Mouse (Mus musculus): ENCODE measurements around the gene Sik2. TPM values are rescaled to one million over a fixed set of nuclear protein-coding genes. Genes with fewer than 3 reads are reported as not detected.

Sik2 gene
- polyA plus RNA-seq, 1 experiment from 2014 or later: 13.4 TPM

- H3K4me1 ChIP-seq (ENCODE audit: control insufficient read depth in 2 of 2, insufficient read depth in 2 of 2, low read length in 2 of 2): peaks cover 15 to 29% of the 10 kb centered on the region in 2 experiments
- WGBS: 24% methylated on average over 4 of the region's 4 CpGs
- H3K9me3 ChIP-seq (ENCODE audit: control insufficient read depth, low read length): no peaks in the 10 kb centered on the region
- H3K4me2 ChIP-seq (ENCODE audit: low read length): no peak overlapping the region
- no peak overlapping the region for H3K4me3 ChIP-seq (ENCODE audit: control insufficient read depth in 1 of 2, insufficient read depth in 1 of 2, low read depth in 1 of 2, low read length in 2 of 2)
- 0 out of 2 replicates have a peak, but pooled peaks have one; percentile 35 for ATAC-seq (ENCODE audit: insufficient number of reproducible peaks, insufficient read depth, low FRiP score, low read depth)
- H3K27ac ChIP-seq (replicated peaks in 1 of 2; ENCODE audit: control insufficient read depth in 1 of 2, insufficient read depth in 1 of 2, low read depth in 2 of 2, low read length in 2 of 2): 0 out of 4 replicates have a peak overlapping the region, but pooled peaks of 1 of the 2 experiments have one; percentile 11
- peaks cover 25% of the 10 kb centered on the region for H3K36me3 ChIP-seq (ENCODE audit: control insufficient read depth, insufficient read depth, low read length)
- no peaks in the 10 kb centered on the region for H3K27me3 ChIP-seq (ENCODE audit: control insufficient read depth, insufficient read depth, low read length)
- H3K9ac ChIP-seq (ENCODE audit: low read length): no peak overlapping the region
Measured at GRCm38 (mm10) chr9:50887351-50887750, 121.5 kb downstream of the Sik2 start.

- H3K36me3 ChIP-seq (ENCODE audit: control insufficient read depth, insufficient read depth, low read length): peaks cover 29% of the 10 kb centered on the region
- H3K4me3 ChIP-seq (ENCODE audit: control insufficient read depth in 1 of 2, insufficient read depth in 1 of 2, low read depth in 1 of 2, low read length in 2 of 2): no peak overlapping the region
- H3K27me3 ChIP-seq (ENCODE audit: control insufficient read depth, insufficient read depth, low read length): no peaks in the 10 kb centered on the region
- peaks cover 15 to 29% of the 10 kb centered on the region in 2 experiments for H3K4me1 ChIP-seq (ENCODE audit: control insufficient read depth in 2 of 2, insufficient read depth in 2 of 2, low read length in 2 of 2)
- ATAC-seq (ENCODE audit: insufficient number of reproducible peaks, insufficient read depth, low FRiP score, low read depth): no peak
- H3K9me3 ChIP-seq (ENCODE audit: control insufficient read depth, low read length): no peaks in the 10 kb centered on the region
- 100% methylated on average over 1 of the region's 1 CpGs for WGBS
- 0 out of 4 replicates have a peak overlapping the region, but pooled peaks of 1 of the 2 experiments have one; percentile 11 for H3K27ac ChIP-seq (replicated peaks in 1 of 2; ENCODE audit: control insufficient read depth in 1 of 2, insufficient read depth in 1 of 2, low read depth in 2 of 2, low read length in 2 of 2)
- H3K9ac ChIP-seq (ENCODE audit: low read length): no peak overlapping the region
- no peak overlapping the region for H3K4me2 ChIP-seq (ENCODE audit: low read length)
Measured at GRCm38 (mm10) chr9:50886870-50887269, 122.0 kb downstream of the Sik2 start.

GRCm38 (mm10) chr9:50885600-50885987 lies 123.3 kb downstream of the Sik2 start:
- H3K4me3 ChIP-seq (ENCODE audit: control insufficient read depth in 1 of 2, insufficient read depth in 1 of 2, low read depth in 1 of 2, low read length in 2 of 2): no peak overlapping the region

GRCm38 (mm10) chr9:50884741-50885599 lies 123.9 kb downstream of the Sik2 start:
- Histone ChIP-seq H3K27ac (replicated peaks in 1 of 2; ENCODE audit: control insufficient read depth in 1 of 2, insufficient read depth in 1 of 2, low read depth in 2 of 2, low read length in 2 of 2) (peak overlapping the region in 1 of 2 experiments; percentile 53; a peak in 3 of 4 replicates), H3K9ac (ENCODE audit: low read length) (no peak overlapping the region), H3K4me1 (ENCODE audit: control insufficient read depth in 2 of 2, insufficient read depth in 2 of 2, low read length in 2 of 2) (peaks cover 15 to 29% of the 10 kb centered on the region in 2 experiments), H3K4me2 (ENCODE audit: low read length) (no peak overlapping the region), H3K27me3 (ENCODE audit: control insufficient read depth, insufficient read depth, low read length) (no peaks in the 10 kb centered on the region), H3K9me3 (ENCODE audit: control insufficient read depth, low read length) (no peaks in the 10 kb centered on the region), H3K36me3 (ENCODE audit: control insufficient read depth, insufficient read depth, low read length) (peaks cover 34% of the 10 kb centered on the region), H3K4me3 (ENCODE audit: control insufficient read depth in 1 of 2, insufficient read depth in 1 of 2, low read depth in 1 of 2, low read length in 2 of 2) (no peak overlapping the region)
- 69% methylated on average over 10 of the region's 10 CpGs for WGBS
- ATAC-seq (ENCODE audit: insufficient number of reproducible peaks, insufficient read depth, low FRiP score, low read depth): no peak

More at GRCm38 (mm10) chr9:50885600-50885987, 123.3 kb downstream of the Sik2 start:
- Histone ChIP-seq H3K27ac (replicated peaks in 1 of 2; ENCODE audit: control insufficient read depth in 1 of 2, insufficient read depth in 1 of 2, low read depth in 2 of 2, low read length in 2 of 2) (0 out of 4 replicates have a peak overlapping the region, but pooled peaks of 1 of the 2 experiments have one; percentile 4), H3K4me2 (ENCODE audit: low read length) (no peak overlapping the region), H3K27me3 (ENCODE audit: control insufficient read depth, insufficient read depth, low read length) (no peaks in the 10 kb centered on the region), H3K9me3 (ENCODE audit: control insufficient read depth, low read length) (no peaks in the 10 kb centered on the region), H3K4me1 (ENCODE audit: control insufficient read depth in 2 of 2, insufficient read depth in 2 of 2, low read length in 2 of 2) (peaks cover 15 to 29% of the 10 kb centered on the region in 2 experiments), H3K9ac (ENCODE audit: low read length) (no peak overlapping the region), H3K36me3 (ENCODE audit: control insufficient read depth, insufficient read depth, low read length) (peaks cover 29% of the 10 kb centered on the region)
- no peak for ATAC-seq (ENCODE audit: insufficient number of reproducible peaks, insufficient read depth, low FRiP score, low read depth)
- 59% methylated on average over 1 of the region's 1 CpGs for WGBS

- Histone ChIP-seq H3K4me1 (ENCODE audit: control insufficient read depth in 2 of 2, insufficient read depth in 2 of 2, low read length in 2 of 2) (peaks cover 15 to 29% of the 10 kb centered on the region in 2 experiments), H3K36me3 (ENCODE audit: control insufficient read depth, insufficient read depth, low read length) (peaks cover 41% of the 10 kb centered on the region), H3K4me2 (ENCODE audit: low read length) (no peak overlapping the region), H3K27ac (replicated peaks in 1 of 2; ENCODE audit: control insufficient read depth in 1 of 2, insufficient read depth in 1 of 2, low read depth in 2 of 2, low read length in 2 of 2) (peak overlapping the region in 1 of 2 experiments; percentile 53; a peak in 1 of 4 replicates), H3K9ac (ENCODE audit: low read length) (no peak overlapping the region), H3K9me3 (ENCODE audit: control insufficient read depth, low read length) (no peaks in the 10 kb centered on the region), H3K27me3 (ENCODE audit: control insufficient read depth, insufficient read depth, low read length) (no peaks in the 10 kb centered on the region), H3K4me3 (ENCODE audit: control insufficient read depth in 1 of 2, insufficient read depth in 1 of 2, low read depth in 1 of 2, low read length in 2 of 2) (no peak overlapping the region)
- no peak for ATAC-seq (ENCODE audit: insufficient number of reproducible peaks, insufficient read depth, low FRiP score, low read depth)
- 82% methylated on average over 8 of the region's 8 CpGs for WGBS
Measured at GRCm38 (mm10) chr9:50884093-50884492, 124.8 kb downstream of the Sik2 start.

GRCm38 (mm10) chr9:50882183-50882582 lies 126.7 kb downstream of the Sik2 start:
- no peaks in the 10 kb centered on the region for H3K27me3 ChIP-seq (ENCODE audit: control insufficient read depth, insufficient read depth, low read length)
- ATAC-seq (ENCODE audit: insufficient number of reproducible peaks, insufficient read depth, low FRiP score, low read depth): no peak
- no peak overlapping the region for H3K27ac ChIP-seq (replicated peaks in 1 of 2; ENCODE audit: control insufficient read depth in 1 of 2, insufficient read depth in 1 of 2, low read depth in 2 of 2, low read length in 2 of 2)
- WGBS: 93% methylated on average over 2 of the region's 2 CpGs
- peaks cover 8 to 22% of the 10 kb centered on the region in 2 experiments for H3K4me1 ChIP-seq (ENCODE audit: control insufficient read depth in 2 of 2, insufficient read depth in 2 of 2, low read length in 2 of 2)
- H3K36me3 ChIP-seq (ENCODE audit: control insufficient read depth, insufficient read depth, low read length): peaks cover 58% of the 10 kb centered on the region
- no peak overlapping the region for H3K9ac ChIP-seq (ENCODE audit: low read length)
- H3K4me2 ChIP-seq (ENCODE audit: low read length): no peak overlapping the region
- H3K9me3 ChIP-seq (ENCODE audit: control insufficient read depth, low read length): no peaks in the 10 kb centered on the region
- no peak overlapping the region for H3K4me3 ChIP-seq (ENCODE audit: control insufficient read depth in 1 of 2, insufficient read depth in 1 of 2, low read depth in 1 of 2, low read length in 2 of 2)

- WGBS: 43% methylated on average over 3 of the region's 3 CpGs
- ATAC-seq (ENCODE audit: insufficient number of reproducible peaks, insufficient read depth, low FRiP score, low read depth): no peak
- Histone ChIP-seq H3K4me3 (ENCODE audit: control insufficient read depth in 1 of 2, insufficient read depth in 1 of 2, low read depth in 1 of 2, low read length in 2 of 2) (no peak overlapping the region), H3K4me2 (ENCODE audit: low read length) (no peak overlapping the region), H3K9ac (ENCODE audit: low read length) (no peak overlapping the region), H3K9me3 (ENCODE audit: control insufficient read depth, low read length) (no peaks in the 10 kb centered on the region), H3K27ac (replicated peaks in 1 of 2; ENCODE audit: control insufficient read depth in 1 of 2, insufficient read depth in 1 of 2, low read depth in 2 of 2, low read length in 2 of 2) (no peak overlapping the region), H3K36me3 (ENCODE audit: control insufficient read depth, insufficient read depth, low read length) (peaks cover 93% of the 10 kb centered on the region), H3K4me1 (ENCODE audit: control insufficient read depth in 2 of 2, insufficient read depth in 2 of 2, low read length in 2 of 2) (peaks cover 0 to 4% of the 10 kb centered on the region in 2 experiments; a peak in 1 of 4 replicates), H3K27me3 (ENCODE audit: control insufficient read depth, insufficient read depth, low read length) (no peaks in the 10 kb centered on the region)
Measured at GRCm38 (mm10) chr9:50877431-50877830, 131.4 kb downstream of the Sik2 start.

Measured in heart, embryonic 14.5 days (tissue).